Mouse (Mus musculus): ENCODE data around the gene Gsto1.

Gene Gsto1

GRCm38 (mm10) chr19:47888037-47888436, 33.3 kb downstream of the Gsto1 start:
- no peak for DNase-seq (ENCODE audit: low spot score in 2 of 2)

- no peak for DNase-seq (ENCODE audit: low spot score in 2 of 2)
Observed at GRCm38 (mm10) chr19:47890489-47891130, 35.8 kb downstream of the Gsto1 start.

GRCm38 (mm10) chr19:47891562-47892312, 37.0 kb downstream of the Gsto1 start:
- DNase-seq (ENCODE audit: low spot score in 2 of 2) = no peak

- no peak for DNase-seq (ENCODE audit: low spot score in 2 of 2)
Observed at GRCm38 (mm10) chr19:47893092-47893491, 38.3 kb downstream of the Gsto1 start.

GRCm38 (mm10) chr19:47898472-47899079, 43.8 kb downstream of the Gsto1 start:
- DNase-seq (ENCODE audit: low spot score in 2 of 2) = no peak

- no peak for DNase-seq (ENCODE audit: low spot score in 2 of 2)
Observed at GRCm38 (mm10) chr19:47900012-47900411, 45.2 kb downstream of the Gsto1 start.

GRCm38 (mm10) chr19:47900558-47900957, 45.8 kb downstream of the Gsto1 start:
- DNase-seq (ENCODE audit: low spot score in 2 of 2) = no peak

GRCm38 (mm10) chr19:47902316-47903201, 47.8 kb downstream of the Gsto1 start:
- DNase-seq (ENCODE audit: low spot score in 2 of 2) = no peak

GRCm38 (mm10) chr19:47903679-47904078, 48.9 kb downstream of the Gsto1 start:
- no peak for DNase-seq (ENCODE audit: low spot score in 2 of 2)

- no peak for DNase-seq (ENCODE audit: low spot score in 2 of 2)
Observed at GRCm38 (mm10) chr19:47905081-47905480, 50.3 kb downstream of the Gsto1 start.

GRCm38 (mm10) chr19:47905603-47906002, 50.8 kb downstream of the Gsto1 start:
- DNase-seq (ENCODE audit: low spot score in 2 of 2) = no peak

GRCm38 (mm10) chr19:47907596-47907995, 52.8 kb downstream of the Gsto1 start:
- no peak for DNase-seq (ENCODE audit: low spot score in 2 of 2)

- DNase-seq (ENCODE audit: low spot score in 2 of 2) = no peak
Observed at GRCm38 (mm10) chr19:47908961-47909371, 54.2 kb downstream of the Gsto1 start.

GRCm38 (mm10) chr19:47909387-47910116, 54.8 kb downstream of the Gsto1 start:
- DNase-seq (ENCODE audit: low spot score in 2 of 2) = no peak

- DNase-seq (ENCODE audit: low spot score in 2 of 2) = no peak
Observed at GRCm38 (mm10) chr19:47910117-47910618, 55.4 kb downstream of the Gsto1 start.

- no peak for DNase-seq (ENCODE audit: low spot score in 2 of 2)
Observed at GRCm38 (mm10) chr19:47910751-47911150, 56.0 kb downstream of the Gsto1 start.

GRCm38 (mm10) chr19:47913344-47913743, 58.6 kb downstream of the Gsto1 start:
- DNase-seq (ENCODE audit: low spot score in 2 of 2) = no peak

- DNase-seq (ENCODE audit: low spot score in 2 of 2) = no peak
Observed at GRCm38 (mm10) chr19:47914191-47914590, 59.4 kb downstream of the Gsto1 start.
